Mouse (Mus musculus) liver, embryonic 13.5 days (tissue): Measurements from ENCODE around the gene Gm8871. TPM values are rescaled to one million over a fixed set of nuclear protein-coding genes. Genes with fewer than 3 reads are reported as not detected.
"Not testable (repeated sequence)": the region's sequence is repeated elsewhere in the genome, so short reads cannot be mapped to it uniquely, and the experiment has no call there.

Experiments
- ATAC-seq: fragments of 200-750 bp; cut with Nextera tagmentation; 2 replicates; pipeline ENCODE4 v1.8.0; 2017; ENCODE audit warnings: low read depth, mild to moderate bottlenecking, moderate number of reproducible peaks, moderate library complexity
- DNase-seq: peaks from one replicate; pipeline ENCODE4 v3.0.0; 2022
- H3K27ac ChIP-seq: fragments of 300-500 bp; sonication (generic); 2 replicates; pipeline ENCODE4 v1.5.1; 2015; ENCODE audit warnings: moderate library complexity, mild to moderate bottlenecking, inconsistent platforms
- H3K27me3 ChIP-seq: fragments of 300-500 bp; sonication (generic); 2 replicates; pipeline ENCODE4 v1.6.1; 2015; ENCODE audit warnings: mild to moderate bottlenecking, inconsistent platforms
- H3K36me3 ChIP-seq: fragments of 300-500 bp; sonication (generic); 2 replicates; pipeline ENCODE4 v1.6.1; 2015; ENCODE audit warnings: mild to moderate bottlenecking, inconsistent platforms
- H3K4me1 ChIP-seq: fragments of 300-500 bp; sonication (generic); replicated peaks from 2 replicates; pipeline ENCODE4 v1.6.1; 2015; ENCODE audit warnings: inconsistent platforms
- H3K4me2 ChIP-seq: fragments of 300-500 bp; sonication (generic); 2 replicates; pipeline ENCODE4 v1.6.1; 2015; ENCODE audit warnings: inconsistent platforms, mild to moderate bottlenecking, moderate library complexity
- H3K4me3 ChIP-seq: fragments of 300-500 bp; sonication (generic); replicated peaks from 2 replicates; pipeline ENCODE4 v1.5.1; 2015; ENCODE audit warnings: mild to moderate bottlenecking, inconsistent platforms
- H3K9ac ChIP-seq: fragments of 300-500 bp; sonication (generic); 2 replicates; pipeline ENCODE4 v1.6.1; 2015; ENCODE audit warnings: mild to moderate bottlenecking, inconsistent platforms
- H3K9me3 ChIP-seq: fragments of 300-500 bp; sonication (generic); replicated peaks from 2 replicates; pipeline ENCODE4 v1.6.1; 2016; ENCODE audit warnings: inconsistent platforms
- whole genome bisulfite sequencing: fragments of 180-500 bp; shearing (Covaris S2); methylation state at CpG from one replicate; pipeline ENCODE4 v1.1.7; 2015; ENCODE audit not compliant: insufficient replicate concordance; 5-methylcytosine and 5-hydroxymethylcytosine counted together
- polyA plus RNA-seq: library from polyadenylated mRNA; unstranded; fragments of >200 nt; fragmentation: Nextera tagmentation; extraction: Ambion mirVana; gene quantifications from 2 replicates; pipeline ENCODE4 v1.2.1, GENCODE M21; 2015

Gene Gm8871
- not detected in 2 replicates for polyA plus RNA-seq

- H3K27me3 ChIP-seq, H3K4me3 ChIP-seq, H3K27ac ChIP-seq, H3K4me1 ChIP-seq, ATAC-seq, DNase-seq, H3K9me3 ChIP-seq, H3K4me2 ChIP-seq, H3K9ac ChIP-seq, H3K36me3 ChIP-seq: not testable (repeated sequence)
- WGBS, result 25% methylated on average over 3 of the region's 3 CpGs
These were observed at the start of gene Gm8871, which contains the start of gene Gm8857 for GRCm38 (mm10) chr5:10947505-10947904. Gm8871 (plus strand) TSS chr5:10947805. Gm8857 (plus strand) TSS chr5:10947807.

- H3K9me3 ChIP-seq, H3K4me3 ChIP-seq, H3K27ac ChIP-seq, DNase-seq, H3K4me1 ChIP-seq, H3K27me3 ChIP-seq, H3K36me3 ChIP-seq, ATAC-seq, H3K4me2 ChIP-seq, H3K9ac ChIP-seq: not testable (repeated sequence)
- WGBS, result 59% methylated on average over 2 of the region's 2 CpGs
These were observed 5.9 kb downstream of the Gm8871 start for GRCm38 (mm10) chr5:10953512-10953911.

GRCm38 (mm10) chr5:10958057-10958456, 10.5 kb downstream of the Gm8871 start:
- not testable (repeated sequence) for H3K4me2 ChIP-seq, H3K27ac ChIP-seq, H3K27me3 ChIP-seq, H3K4me1 ChIP-seq, H3K36me3 ChIP-seq, H3K9ac ChIP-seq, DNase-seq, H3K4me3 ChIP-seq, ATAC-seq, H3K9me3 ChIP-seq
- WGBS, result 60% methylated on average over 5 of the region's 8 CpGs

Other genes with a start within 250 kb of the Gm8871 start
- not detected in 2 replicates for gene Gm8857, start within 50 bp of the Gm8871 start, polyA plus RNA-seq
- gene Gm8879, start 179.8 kb downstream of the Gm8871 start, polyA plus RNA-seq, result not detected in 2 replicates
- not detected in 2 replicates for gene Gm5861, start 235.3 kb downstream of the Gm8871 start, polyA plus RNA-seq